Mouse (Mus musculus) intestine, embryonic 16.5 days (tissue): Measurements from ENCODE around the gene Atg4c. TPM values are rescaled to one million over a fixed set of nuclear protein-coding genes. Genes with fewer than 3 reads are reported as not detected.

Source experiments
- ATAC-seq: fragments of 200-750 bp; cut with Nextera tagmentation; 2 replicates; pipeline ENCODE4 v1.8.0; 2017; ENCODE audit warnings: moderate TSS enrichment, moderate library complexity
- H3K27ac ChIP-seq: fragments of 300-500 bp; sonication (generic); 2 replicates; pipeline ENCODE4 v1.5.1; 2014; ENCODE audit warnings: mild to moderate bottlenecking, low read length
- H3K27me3 ChIP-seq: fragments of 300-500 bp; sonication (generic); replicated peaks from 2 replicates; pipeline ENCODE4 v1.6.1; 2014; ENCODE audit warnings: low read length, control low read depth, mixed read lengths; ENCODE audit not compliant: control insufficient read depth, insufficient read depth
- H3K36me3 ChIP-seq: fragments of 300-500 bp; sonication (generic); 2 replicates; pipeline ENCODE4 v1.6.1; 2014; ENCODE audit warnings: low read length, control low read depth; ENCODE audit not compliant: control insufficient read depth, insufficient read depth
- H3K4me1 ChIP-seq: fragments of 300-500 bp; sonication (generic); 2 replicates; pipeline ENCODE4 v1.6.1; 2014; ENCODE audit warnings: low read length, control low read depth, mixed read lengths; ENCODE audit not compliant: control insufficient read depth, insufficient read depth
- H3K4me2 ChIP-seq: fragments of 300-500 bp; sonication (generic); 2 replicates; pipeline ENCODE4 v1.6.1; 2014; ENCODE audit warnings: low read depth, low read length, control low read depth
- H3K4me3 ChIP-seq: fragments of 300-500 bp; sonication (generic); 2 replicates; pipeline ENCODE4 v1.5.1; 2014; ENCODE audit warnings: mild to moderate bottlenecking, low read length
- H3K9ac ChIP-seq: fragments of 300-500 bp; sonication (generic); 2 replicates; pipeline ENCODE4 v1.6.1; 2014; ENCODE audit warnings: low read depth, low read length
- H3K9me3 ChIP-seq: fragments of 300-500 bp; sonication (generic); 2 replicates; pipeline ENCODE4 v1.6.1; 2016; ENCODE audit warnings: low read length, control low read depth; ENCODE audit not compliant: control insufficient read depth
- WGBS: fragments of 180-500 bp; shearing (Covaris S2); extraction: QIAGEN DNeasy Blood & Tissue Kit; methylation state at CpG from one replicate; pipeline ENCODE4 v1.1.7; 2014; 5-methylcytosine and 5-hydroxymethylcytosine counted together
- polyA plus RNA-seq: library from polyadenylated mRNA; unstranded; fragments of >200 nt; fragmentation: Nextera tagmentation; extraction: Ambion mirVana; gene quantifications from 2 replicates; pipeline ENCODE4 v1.2.1, GENCODE M21; 2015

Atg4c gene
- polyA plus RNA-seq, 1 experiment from 2014 or later, result 15.0 TPM

- H3K27me3 ChIP-seq, result no peaks in the 10 kb centered on the region
- H3K4me3 ChIP-seq, result no peak overlapping the region
- H3K4me1 ChIP-seq, result no peaks in the 10 kb centered on the region
- no peak overlapping the region for H3K27ac ChIP-seq
- WGBS, result 92% methylated on average over 7 of the region's 7 CpGs
- peak overlapping the region; percentile 8; the same call in 1 of the 2 replicates for H3K4me2 ChIP-seq
- no peaks in the 10 kb centered on the region for H3K9me3 ChIP-seq
- H3K36me3 ChIP-seq, result no peaks in the 10 kb centered on the region
- no peak overlapping the region for H3K9ac ChIP-seq
- 0 out of 2 replicates have a peak, but pooled peaks have one; percentile 16 for ATAC-seq
Observed at GRCm38 (mm10) chr4:99200383-99201136, 6.8 kb downstream of the Atg4c start.

- ATAC-seq, result peak; percentile 31; the same call in 1 of the 2 replicates
- H3K27me3 ChIP-seq, result no peaks in the 10 kb centered on the region
- H3K4me2 ChIP-seq, result no peak overlapping the region
- WGBS, result 85% methylated on average over 6 of the region's 6 CpGs
- no peaks in the 10 kb centered on the region for H3K36me3 ChIP-seq
- H3K9me3 ChIP-seq, result no peaks in the 10 kb centered on the region
- no peak overlapping the region for H3K27ac ChIP-seq
- H3K4me3 ChIP-seq, result no peak overlapping the region
- H3K9ac ChIP-seq, result no peak overlapping the region
- no peaks in the 10 kb centered on the region for H3K4me1 ChIP-seq
Observed at GRCm38 (mm10) chr4:99205773-99206172, 12.0 kb downstream of the Atg4c start.

DNA sequence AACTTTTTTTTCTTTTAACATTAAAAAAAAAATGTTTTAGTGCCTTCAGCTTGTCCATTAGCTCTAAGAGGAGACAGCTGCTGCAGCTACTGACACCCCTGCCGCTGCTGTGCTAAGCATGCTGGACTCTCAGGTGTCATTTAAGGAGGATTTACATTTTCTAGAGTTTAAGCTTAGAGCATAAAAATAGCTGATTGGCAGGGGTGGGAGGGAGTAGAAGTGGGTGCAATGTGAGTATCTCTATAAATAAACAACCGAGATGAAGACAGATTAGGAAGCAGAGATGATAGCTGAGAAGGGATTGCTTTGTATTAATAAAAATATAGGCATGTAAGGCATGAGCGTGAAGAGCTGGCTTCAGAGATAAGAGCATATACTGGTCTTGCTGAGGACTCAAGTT, 12.6 kb downstream of the Atg4c start:
- WGBS, result 41% methylated on average over 3 of the region's 3 CpGs
- no peak overlapping the region for H3K4me3 ChIP-seq
- H3K27ac ChIP-seq, result no peak overlapping the region
- no peak for ATAC-seq
- no peak overlapping the region for H3K4me2 ChIP-seq
- no peaks in the 10 kb centered on the region for H3K36me3 ChIP-seq
- no peaks in the 10 kb centered on the region for H3K27me3 ChIP-seq
- no peaks in the 10 kb centered on the region for H3K4me1 ChIP-seq
- no peaks in the 10 kb centered on the region for H3K9me3 ChIP-seq
- no peak overlapping the region for H3K9ac ChIP-seq

GRCm38 (mm10) chr4:99210087-99210486, 16.4 kb downstream of the Atg4c start:
- H3K9ac ChIP-seq, result no peak overlapping the region
- H3K27ac ChIP-seq, result no peak overlapping the region
- no peak overlapping the region for H3K4me3 ChIP-seq
- no peaks in the 10 kb centered on the region for H3K27me3 ChIP-seq
- H3K36me3 ChIP-seq, result no peaks in the 10 kb centered on the region
- no peaks in the 10 kb centered on the region for H3K4me1 ChIP-seq
- H3K9me3 ChIP-seq, result no peaks in the 10 kb centered on the region
- no peak overlapping the region for H3K4me2 ChIP-seq
- whole genome bisulfite sequencing, result 82% methylated on average over 9 of the region's 9 CpGs
- ATAC-seq, result no peak

GRCm38 (mm10) chr4:99211606-99212005, 17.9 kb downstream of the Atg4c start:
- Histone ChIP-seq H3K9me3 (no peaks in the 10 kb centered on the region), H3K9ac (no peak overlapping the region), H3K36me3 (no peaks in the 10 kb centered on the region), H3K4me1 (no peaks in the 10 kb centered on the region), H3K4me2 (no peak overlapping the region), H3K27me3 (no peaks in the 10 kb centered on the region), H3K4me3 (no peak overlapping the region), H3K27ac (no peak overlapping the region)
- 52% methylated on average over 8 of the region's 8 CpGs for WGBS
- no peak for ATAC-seq

- WGBS, result 83% methylated on average over 4 of the region's 4 CpGs
- no peak for ATAC-seq
- H3K4me3 ChIP-seq, result no peak overlapping the region
- no peak overlapping the region for H3K9ac ChIP-seq
- no peaks in the 10 kb centered on the region for H3K4me1 ChIP-seq
- H3K9me3 ChIP-seq, result no peaks in the 10 kb centered on the region
- H3K27ac ChIP-seq, result no peak overlapping the region
- H3K27me3 ChIP-seq, result no peaks in the 10 kb centered on the region
- no peak overlapping the region for H3K4me2 ChIP-seq
- no peaks in the 10 kb centered on the region for H3K36me3 ChIP-seq
Observed at GRCm38 (mm10) chr4:99213123-99213522, 19.4 kb downstream of the Atg4c start.

GRCm38 (mm10) chr4:99222221-99222620, 28.5 kb downstream of the Atg4c start:
- no peak overlapping the region for H3K9ac ChIP-seq
- 87% methylated on average over 8 of the region's 8 CpGs for WGBS
- no peaks in the 10 kb centered on the region for H3K27me3 ChIP-seq
- no peak overlapping the region for H3K4me2 ChIP-seq
- H3K9me3 ChIP-seq, result no peaks in the 10 kb centered on the region
- no peaks in the 10 kb centered on the region for H3K4me1 ChIP-seq
- H3K36me3 ChIP-seq, result no peaks in the 10 kb centered on the region
- H3K27ac ChIP-seq, result no peak overlapping the region
- ATAC-seq, result no peak
- no peak overlapping the region for H3K4me3 ChIP-seq

GRCm38 (mm10) chr4:99224790-99225189, 31.1 kb downstream of the Atg4c start:
- H3K36me3 ChIP-seq, result no peaks in the 10 kb centered on the region
- 83% methylated on average over 2 of the region's 2 CpGs for whole genome bisulfite sequencing
- ATAC-seq, result no peak
- no peak overlapping the region for H3K4me2 ChIP-seq
- no peaks in the 10 kb centered on the region for H3K9me3 ChIP-seq
- no peak overlapping the region for H3K9ac ChIP-seq
- H3K4me3 ChIP-seq, result no peak overlapping the region
- H3K27ac ChIP-seq, result no peak overlapping the region
- no peaks in the 10 kb centered on the region for H3K27me3 ChIP-seq
- no peaks in the 10 kb centered on the region for H3K4me1 ChIP-seq

DNA sequence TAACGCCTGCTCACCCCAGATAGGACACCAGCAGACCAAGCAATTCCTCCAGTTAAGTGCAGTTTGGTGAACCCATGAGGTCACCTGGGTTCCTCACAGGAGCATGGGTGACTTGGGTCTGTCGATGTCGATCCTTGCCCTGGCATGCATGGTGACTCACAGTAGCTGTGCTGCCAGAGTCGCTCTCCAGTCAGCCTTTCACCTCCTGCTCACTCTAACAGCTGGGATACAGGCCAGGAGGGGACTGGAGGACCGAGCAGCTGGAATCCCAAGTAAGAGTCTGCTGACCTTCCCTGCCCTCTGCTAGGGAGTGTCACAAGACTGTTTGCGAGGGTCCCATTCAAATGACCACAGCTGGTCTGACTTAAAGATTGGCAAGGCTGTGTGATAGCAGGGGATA, 33.5 kb downstream of the Atg4c start:
- no peaks in the 10 kb centered on the region for H3K27me3 ChIP-seq
- H3K4me2 ChIP-seq, result no peak overlapping the region
- whole genome bisulfite sequencing, result 75% methylated on average over 6 of the region's 6 CpGs
- no peak overlapping the region for H3K27ac ChIP-seq
- H3K9ac ChIP-seq, result no peak overlapping the region
- no peaks in the 10 kb centered on the region for H3K36me3 ChIP-seq
- no peaks in the 10 kb centered on the region for H3K4me1 ChIP-seq
- no peaks in the 10 kb centered on the region for H3K9me3 ChIP-seq
- ATAC-seq, result no peak; the same call in 1 of the 2 replicates
- H3K4me3 ChIP-seq, result no peak overlapping the region

DNA sequence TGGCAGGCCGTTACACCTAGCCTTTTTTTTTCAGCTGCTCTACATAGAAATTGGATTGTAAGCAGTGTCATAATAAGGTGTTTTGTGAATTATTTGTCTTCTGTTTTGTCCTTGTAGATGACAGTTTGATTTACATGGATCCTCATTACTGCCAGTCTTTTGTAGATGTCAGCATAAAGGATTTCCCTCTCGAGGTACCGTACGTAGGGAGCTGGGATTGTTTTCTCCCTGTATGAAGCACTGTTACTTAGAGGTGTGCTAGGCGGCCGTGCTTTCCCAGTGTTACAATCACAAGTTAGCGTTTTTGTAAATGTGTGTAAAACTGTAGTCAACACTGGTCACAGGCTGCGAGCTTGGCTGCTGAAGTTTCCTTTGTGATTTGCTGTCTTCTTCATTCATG, 35.6 kb downstream of the Atg4c start:
- WGBS, result 91% methylated on average over 8 of the region's 8 CpGs
- no peak for ATAC-seq
- Histone ChIP-seq H3K9ac (no peak overlapping the region), H3K9me3 (no peaks in the 10 kb centered on the region), H3K4me2 (no peak overlapping the region), H3K27ac (no peak overlapping the region), H3K4me3 (no peak overlapping the region), H3K27me3 (no peaks in the 10 kb centered on the region), H3K36me3 (no peaks in the 10 kb centered on the region), H3K4me1 (no peaks in the 10 kb centered on the region)
